Mouse (Mus musculus): ENCODE results near the gene Wdr62.

- TF ChIP-seq CTCF (IDR thresholded peaks at IDR 0.05; ENCODE audit: low read depth) (no peak), EP300 (IDR thresholded peaks at IDR 0.05; ENCODE audit: low read depth) (no peak)
These were observed 66.3 kb downstream of the Wdr62 start for GRCm38 (mm10) chr7:30213881-30214280.
